Mouse (Mus musculus): ENCODE results near the gene Lrrtm4.

Lrrtm4 gene

DNA sequence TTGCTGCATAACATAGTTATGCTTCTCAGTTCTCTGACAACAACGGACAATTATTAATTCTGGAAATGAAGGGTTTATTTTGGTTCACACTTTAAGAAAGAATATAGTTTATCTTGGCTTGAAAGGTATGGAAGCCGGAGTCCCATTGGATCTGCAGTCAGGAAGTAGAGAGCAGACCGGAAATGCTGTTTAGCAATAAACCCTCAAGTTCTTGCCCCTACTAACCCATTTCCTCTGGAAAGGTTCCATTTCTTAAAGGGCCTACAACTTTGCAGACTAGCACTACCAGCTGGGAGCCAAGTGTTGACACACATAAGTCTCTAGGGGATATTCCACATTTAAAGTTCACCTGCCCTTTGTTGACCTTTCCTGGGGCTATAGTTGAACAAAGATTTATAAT is 309.7 kb downstream of the Lrrtm4 start:
- no peak for DNase-seq (ENCODE audit: low read depth)

DNA sequence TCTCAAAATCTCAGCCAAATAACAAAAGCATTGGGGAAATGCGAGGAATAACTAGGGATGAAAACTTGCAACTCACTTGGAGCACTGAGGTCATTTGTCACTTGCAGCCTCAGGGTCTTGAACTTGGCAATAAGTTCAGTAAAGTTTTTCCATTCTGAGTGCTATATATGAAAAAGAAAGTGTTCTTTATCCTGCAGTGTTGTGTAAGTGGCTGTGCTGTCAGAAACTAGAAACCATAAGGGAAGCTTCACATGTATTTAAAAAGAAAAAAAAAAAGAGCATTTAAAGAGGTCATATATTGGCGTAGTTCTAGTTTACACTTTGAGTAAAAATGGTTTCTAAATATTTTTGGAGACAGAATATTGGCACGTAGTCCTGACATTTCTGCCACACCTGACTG is 313.1 kb downstream of the Lrrtm4 start:
- DNase-seq (ENCODE audit: low read depth) = no peak

DNA sequence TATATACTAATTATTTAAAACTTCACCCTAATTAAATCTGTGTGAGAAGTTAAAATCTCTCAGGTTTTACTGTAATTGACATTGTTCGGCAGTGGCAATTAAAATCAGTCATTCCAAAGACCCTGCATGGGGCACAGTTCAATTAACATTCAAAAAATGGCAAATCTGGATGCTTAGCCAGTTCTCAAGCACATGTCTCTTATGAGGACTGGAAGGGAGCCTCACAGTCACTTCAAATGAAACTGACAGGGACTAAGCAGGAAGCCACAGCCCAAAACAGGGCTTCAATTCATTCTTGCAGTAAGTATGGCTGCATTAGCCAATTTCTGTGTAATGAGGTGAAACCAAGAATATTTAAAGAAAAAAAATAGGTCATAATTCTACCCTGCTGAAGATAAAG is 333.6 kb downstream of the Lrrtm4 start:
- no peak for DNase-seq (ENCODE audit: low read depth)

DNA sequence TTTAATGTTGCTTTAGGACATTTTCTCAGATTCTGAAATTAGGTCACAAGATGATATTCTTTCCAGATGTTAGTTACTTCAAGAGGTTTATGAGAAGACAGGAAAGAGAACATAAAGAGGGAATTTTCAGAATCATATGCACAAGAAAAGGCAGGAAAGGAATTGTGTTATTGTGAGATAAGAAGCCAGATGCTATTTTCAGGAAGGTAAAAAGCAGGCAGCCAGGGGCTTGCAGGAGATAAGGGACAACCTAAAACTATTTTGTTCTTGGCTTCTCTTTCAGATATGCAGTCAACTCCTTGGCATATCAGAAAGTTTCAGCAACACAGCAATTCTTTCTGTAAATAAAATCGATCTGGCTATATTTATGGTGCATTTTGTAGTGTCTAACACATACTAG is 338.4 kb downstream of the Lrrtm4 start:
- no peak for DNase-seq (ENCODE audit: low read depth)

DNA sequence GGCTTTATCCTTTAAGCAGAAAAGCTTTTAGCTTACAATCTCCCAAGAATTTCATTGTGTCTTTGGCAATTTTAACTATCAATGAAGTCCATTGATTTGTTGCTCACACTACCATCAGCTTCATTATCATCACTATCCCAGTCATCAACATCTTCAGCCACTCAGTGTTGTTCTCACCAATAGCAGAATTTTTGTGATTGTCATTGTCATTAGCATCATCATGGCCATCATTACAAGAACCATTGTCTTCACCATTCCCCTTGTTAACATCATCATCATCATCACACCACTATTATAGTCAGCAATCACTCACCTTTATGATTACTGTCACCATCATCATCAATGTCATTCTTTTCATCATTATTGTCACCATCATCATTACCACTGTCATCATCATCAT is 344.9 kb downstream of the Lrrtm4 start:
- DNase-seq (ENCODE audit: low read depth) = no peak

DNA sequence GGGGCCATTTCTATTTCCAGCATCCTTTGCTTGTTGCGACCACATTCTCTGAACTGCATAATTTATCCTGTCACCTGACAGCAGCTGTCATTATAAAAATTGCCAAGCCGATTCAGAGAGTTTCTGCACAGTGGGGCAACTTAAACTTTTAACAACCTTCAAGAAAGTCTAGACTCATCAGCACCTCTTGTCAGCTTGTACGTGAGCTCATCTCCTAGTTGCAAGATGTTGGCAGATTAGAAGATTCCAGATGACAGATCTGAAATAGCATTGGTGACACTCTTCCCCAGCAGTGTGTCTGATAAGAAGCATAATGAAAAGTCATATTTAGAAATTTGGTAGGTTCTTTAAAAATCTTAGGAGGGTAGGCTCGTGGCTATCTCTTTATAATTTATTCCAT is 347.9 kb downstream of the Lrrtm4 start:
- no peak for DNase-seq (ENCODE audit: low read depth)

DNA sequence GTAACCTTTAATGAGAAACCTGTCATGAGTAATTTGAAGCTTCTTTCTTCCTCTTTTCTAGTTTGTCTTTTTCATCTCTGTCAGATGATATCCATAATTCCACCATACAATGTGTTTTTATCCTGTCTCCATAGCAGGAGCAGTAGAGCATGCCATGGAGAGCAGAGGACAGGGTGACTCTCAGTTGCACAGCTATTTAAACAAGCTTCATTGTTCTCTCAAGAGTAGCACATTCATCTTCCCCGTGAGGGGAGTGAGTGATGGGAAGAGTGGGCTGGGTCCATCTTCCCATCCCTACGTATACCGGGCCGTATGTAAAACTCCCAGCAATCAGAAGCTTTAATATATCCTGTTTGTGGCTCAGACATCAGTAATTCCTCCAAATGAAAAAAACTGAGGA is 370.9 kb downstream of the Lrrtm4 start:
- DNase-seq (ENCODE audit: low read depth) = no peak

DNA sequence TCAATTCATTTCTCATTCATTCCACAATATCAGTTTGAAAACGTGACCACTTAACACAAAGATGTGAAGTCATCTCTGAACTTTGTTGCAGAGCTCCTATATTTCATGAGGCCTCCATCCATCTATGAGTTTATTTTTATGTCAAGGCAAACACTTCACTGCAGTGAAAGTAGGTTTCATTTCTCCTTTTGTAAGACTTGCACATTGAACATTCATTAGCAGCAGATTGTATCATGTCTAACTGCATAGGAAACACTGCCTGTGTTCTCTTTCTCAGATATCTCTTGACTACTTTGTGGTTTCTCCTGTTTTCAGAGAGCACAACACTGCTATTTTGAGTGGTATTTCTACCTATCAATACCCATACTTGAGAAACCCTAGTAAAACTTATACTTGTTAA is 388.1 kb downstream of the Lrrtm4 start:
- no peak for DNase-seq (ENCODE audit: low read depth)

DNA sequence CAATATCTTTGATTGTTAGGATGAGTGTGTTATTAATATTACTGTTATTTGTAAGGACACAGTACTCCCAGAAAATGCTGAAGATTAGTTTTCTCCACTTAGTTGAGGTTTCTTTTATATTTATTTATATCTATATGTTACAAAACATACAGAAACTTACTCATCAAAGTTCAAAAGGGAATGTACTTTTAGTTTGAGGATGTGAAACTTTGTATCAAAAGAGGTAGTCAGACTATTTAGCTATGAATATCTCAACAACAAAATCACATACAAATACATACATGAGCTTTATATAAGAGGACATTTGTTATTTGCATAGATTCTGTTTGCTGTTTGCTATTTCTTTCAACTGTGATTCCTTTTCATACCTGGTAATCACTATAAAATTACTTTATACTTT is 421.5 kb downstream of the Lrrtm4 start:
- DNase-seq (ENCODE audit: low read depth) = no peak

DNA sequence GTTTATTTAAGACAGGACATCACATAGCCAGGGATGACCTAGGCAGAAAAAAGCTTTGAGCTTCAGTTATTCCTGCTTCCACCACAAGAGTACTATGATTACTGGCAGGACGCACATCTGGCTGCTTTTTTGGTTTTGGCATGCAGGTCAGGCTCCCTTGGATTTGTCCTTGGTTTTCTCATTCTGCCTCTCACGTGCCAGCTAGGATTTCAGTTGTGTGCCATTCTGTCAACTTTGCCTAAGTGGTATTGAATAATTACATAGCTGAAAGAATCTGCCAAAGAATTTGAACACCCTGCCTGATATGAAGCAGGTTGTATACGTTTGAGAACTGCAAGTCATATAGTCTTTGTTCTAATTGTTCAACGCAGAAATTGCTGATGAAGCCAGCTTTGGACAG is 451.9 kb downstream of the Lrrtm4 start:
- no peak for DNase-seq (ENCODE audit: low read depth)

DNA sequence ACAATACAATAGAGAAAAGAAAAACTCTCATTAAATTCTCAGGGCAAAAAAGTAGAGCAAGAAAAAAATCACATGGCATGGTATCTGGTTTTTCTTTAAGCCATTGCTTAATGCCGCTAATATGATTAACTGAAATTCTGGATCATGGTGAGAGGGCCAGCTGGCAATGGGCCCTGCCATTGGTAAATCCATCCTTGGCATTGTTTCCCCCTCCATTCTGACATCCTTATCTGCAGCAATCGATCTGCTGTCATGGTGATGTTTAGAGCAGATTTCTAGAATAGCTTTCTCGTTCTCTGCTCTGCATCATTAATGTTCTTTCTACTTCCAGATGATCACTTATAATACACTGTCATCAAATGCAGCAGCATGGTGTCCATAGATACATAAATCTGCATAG is 457.5 kb downstream of the Lrrtm4 start:
- no peak for DNase-seq (ENCODE audit: low read depth)

DNA sequence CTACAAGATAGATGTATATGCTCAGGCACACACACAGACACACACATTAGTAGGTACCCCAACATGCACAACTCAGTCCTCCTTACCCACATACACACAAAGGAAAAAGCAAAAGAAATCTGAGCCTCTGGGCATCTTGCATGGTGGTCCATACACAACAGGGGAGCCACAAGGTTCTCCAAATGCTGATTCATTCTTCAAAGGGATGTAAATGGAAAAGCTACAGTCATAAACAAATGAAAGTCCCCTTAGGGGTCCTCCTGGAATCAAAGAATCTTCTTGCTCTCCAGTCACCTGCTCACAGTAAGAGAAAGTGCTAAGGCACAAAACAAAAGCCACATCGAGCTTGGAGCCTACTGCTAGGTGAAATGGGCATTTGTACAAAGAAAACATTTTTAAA is 526.3 kb downstream of the Lrrtm4 start:
- no peak for DNase-seq (ENCODE audit: low read depth)

DNA sequence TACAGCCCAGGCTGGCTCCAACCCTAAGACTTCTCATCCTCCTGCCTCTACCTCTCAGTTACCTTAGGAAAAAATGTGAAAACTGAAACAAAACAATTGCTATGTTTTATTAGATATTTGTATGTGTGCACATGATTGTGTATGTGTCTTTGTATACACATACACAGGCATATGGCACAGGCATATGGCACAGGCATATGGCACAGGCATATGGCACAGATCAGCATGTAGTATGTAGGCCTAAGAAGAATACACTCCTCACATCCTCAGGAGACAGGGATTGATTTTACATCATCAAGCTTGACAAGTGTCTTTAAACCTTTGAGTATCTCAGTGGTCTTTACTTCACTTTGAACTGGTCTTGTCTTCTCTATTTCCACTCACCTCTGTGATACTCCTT is 531.2 kb downstream of the Lrrtm4 start:
- no peak for DNase-seq (ENCODE audit: low read depth)

DNA sequence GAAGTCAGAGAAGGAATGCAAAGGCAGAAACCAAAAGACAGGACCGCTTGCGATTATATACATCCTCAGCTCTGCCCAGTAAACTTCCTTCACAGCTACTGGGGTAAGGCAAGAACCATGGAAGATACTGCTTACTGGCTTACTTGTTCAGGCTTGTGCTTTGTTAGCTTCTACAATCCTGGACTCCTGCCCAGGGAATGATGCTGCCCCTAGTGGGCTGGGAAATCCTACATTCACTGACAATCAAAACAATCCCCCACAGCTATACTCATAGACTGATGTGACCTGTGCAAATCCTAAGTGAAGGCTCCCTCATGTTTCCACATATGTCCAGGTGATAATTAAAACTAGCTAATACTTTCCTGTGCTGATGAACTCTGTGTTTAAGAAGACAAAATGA is 534.7 kb downstream of the Lrrtm4 start:
- DNase-seq (ENCODE audit: low read depth) = no peak

DNA sequence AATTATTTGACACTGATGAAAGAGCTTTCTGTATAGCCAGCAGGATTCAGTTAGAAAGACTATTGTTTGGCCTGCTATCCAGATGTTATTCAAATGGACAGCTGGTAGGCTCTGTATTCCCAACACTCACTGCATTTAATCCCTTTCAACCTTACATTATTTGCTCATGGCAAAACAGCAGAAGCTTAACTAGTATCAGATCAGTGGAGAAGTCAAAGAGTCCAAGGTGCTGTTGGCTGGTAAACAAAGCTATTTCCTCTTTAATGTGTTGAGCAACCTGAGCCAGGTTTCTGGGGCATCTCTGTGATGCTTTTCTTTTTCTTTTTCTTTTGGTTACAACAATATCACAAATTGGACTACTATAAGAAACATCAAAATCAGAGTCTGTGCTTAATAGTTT is 536.3 kb downstream of the Lrrtm4 start:
- DNase-seq (ENCODE audit: low read depth) = no peak

DNA sequence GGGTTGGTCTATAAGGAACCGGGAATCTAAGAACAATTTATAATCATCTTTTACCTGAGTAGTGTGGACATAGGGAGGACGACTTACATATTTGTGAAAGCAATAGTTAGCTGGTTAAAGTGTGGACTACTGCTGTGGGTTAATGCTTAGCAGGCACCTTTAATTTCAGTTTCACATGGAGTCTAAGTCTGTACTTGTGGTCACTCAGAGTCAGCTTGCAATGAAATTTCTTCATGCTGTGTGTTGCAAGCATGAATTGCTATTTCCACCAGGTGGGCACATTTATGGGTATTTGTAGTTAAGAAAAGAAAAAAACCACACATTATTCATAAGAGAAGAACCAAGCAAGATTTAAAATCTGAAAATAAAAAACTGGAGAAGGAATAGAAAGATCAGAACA is 558.5 kb downstream of the Lrrtm4 start:
- no peak for DNase-seq (ENCODE audit: low read depth)

DNA sequence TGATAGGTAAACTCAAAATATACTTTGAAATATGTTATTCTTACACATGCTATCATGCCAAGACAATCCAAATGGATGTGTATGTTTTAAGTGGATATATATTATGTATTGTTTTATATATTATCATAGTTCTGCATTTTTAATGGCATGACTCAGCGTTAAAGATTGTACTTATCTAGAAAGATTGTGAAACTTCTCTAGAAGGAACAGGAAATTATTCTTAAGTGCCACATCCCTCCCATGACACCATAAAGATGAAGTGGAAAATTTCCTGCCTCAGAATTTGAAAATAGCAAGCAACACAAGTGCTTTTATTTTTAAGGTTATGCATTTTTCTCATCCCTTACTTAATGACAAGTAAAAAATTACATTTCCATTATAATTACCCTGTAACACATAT is 563.5 kb downstream of the Lrrtm4 start:
- no peak for DNase-seq (ENCODE audit: low read depth)

DNA sequence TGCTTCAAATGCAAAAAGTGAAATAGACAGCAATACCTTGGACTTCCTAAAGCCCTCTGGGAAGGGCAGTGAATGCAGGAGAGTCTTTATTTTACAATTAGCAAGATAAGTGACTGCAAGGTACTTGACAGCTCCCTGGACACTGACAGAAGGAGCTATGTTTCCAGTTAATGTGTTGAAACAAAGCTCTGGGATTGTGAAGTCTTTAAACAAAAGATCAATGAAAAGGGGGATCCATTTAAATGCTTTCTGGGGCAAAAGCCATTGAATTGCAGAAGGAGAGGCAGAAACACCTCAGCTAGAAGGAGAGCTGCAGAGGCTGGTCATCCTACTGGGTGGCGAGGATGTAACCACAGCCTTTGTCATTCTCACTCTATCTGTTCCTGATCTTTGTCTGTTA is 571.1 kb downstream of the Lrrtm4 start:
- DNase-seq (ENCODE audit: low read depth) = no peak

DNA sequence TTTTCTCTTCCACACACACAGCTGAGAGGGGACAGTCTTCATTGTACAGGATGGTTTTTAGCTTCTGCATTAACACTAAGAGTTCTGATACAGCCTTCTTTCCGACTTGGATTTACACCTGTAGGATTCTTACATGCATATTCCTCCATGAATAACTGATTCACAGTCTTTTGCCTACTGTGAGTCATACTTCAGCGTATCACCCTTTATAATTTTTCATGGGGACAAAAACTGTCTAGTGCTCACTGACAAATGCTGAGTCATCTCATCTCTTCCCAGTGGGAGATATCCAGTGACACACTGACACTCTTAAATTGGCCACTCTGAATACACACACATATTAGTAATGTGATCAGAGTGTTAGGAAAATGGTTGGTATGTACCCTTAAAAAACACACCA is 600.8 kb downstream of the Lrrtm4 start:
- no peak for DNase-seq (ENCODE audit: low read depth)

DNA sequence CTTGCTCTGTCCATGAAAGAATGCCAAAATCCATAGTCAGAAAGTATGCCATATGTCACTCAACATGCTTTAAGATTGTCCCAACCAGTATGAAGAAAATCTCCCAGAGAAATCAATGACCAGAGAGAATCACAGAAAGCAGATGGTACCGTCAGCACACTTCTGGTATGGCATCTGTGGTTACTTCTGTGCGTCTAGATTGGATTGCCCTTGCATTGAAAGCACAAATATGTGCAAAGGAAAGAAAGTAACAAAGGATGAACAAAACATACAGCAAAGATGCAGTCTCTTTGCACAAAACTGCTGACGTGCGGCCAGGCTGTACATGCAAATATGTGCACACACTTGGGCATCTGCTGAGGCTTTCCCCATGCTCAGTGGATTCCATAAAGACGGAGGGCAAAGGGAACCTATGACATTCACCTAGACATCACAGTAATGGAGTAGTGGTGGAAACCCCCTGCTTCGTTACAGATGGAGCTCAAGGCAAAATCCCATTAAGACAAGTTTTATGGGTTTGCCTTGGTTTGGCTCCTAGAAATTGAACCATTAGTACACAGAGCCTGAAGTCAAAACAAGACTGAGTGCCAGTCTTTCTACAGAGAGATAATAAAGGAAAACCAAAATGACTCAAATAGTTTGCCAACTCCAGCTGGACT is 604.1 kb downstream of the Lrrtm4 start:
- no peak for DNase-seq (ENCODE audit: low read depth)

DNA sequence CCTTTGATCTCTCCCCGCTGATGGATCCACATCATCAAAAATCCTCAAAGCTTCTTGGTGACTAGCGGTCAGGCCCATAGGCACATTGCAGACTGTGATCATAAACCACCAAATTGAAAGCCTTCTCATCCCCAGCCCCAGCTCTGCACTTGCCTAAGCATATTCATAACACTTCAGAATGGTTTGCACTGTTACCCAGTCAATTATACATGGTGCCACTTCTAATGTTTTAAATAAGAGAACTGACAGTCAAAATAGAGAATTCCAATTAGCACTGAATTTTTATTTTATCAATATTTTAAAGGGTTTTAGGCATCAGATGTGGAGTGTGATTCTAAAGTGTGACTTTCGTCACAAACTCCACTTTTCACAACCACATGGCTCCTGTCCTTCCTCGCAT is 606.8 kb downstream of the Lrrtm4 start:
- no peak for DNase-seq (ENCODE audit: low read depth)

DNA sequence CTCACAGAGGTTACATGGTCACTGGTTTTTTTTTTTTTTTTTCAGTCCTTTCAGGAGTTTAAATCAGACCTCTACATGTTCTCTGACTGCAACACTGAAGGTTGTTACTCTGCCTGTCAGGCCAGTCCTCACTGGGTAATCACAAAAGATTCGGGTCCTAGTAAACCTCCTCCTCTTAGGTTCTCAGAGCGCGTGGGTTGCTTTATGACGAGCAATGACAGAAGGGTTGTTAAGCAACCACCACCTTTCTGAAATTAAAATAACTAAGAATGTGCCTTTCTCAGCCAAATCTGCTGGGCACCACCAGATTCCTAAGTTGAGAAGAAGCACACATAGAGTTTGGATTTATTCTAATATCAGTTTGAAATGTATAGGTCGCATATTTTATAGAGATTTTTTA is 644.1 kb downstream of the Lrrtm4 start:
- DNase-seq (ENCODE audit: low read depth) = no peak

DNA sequence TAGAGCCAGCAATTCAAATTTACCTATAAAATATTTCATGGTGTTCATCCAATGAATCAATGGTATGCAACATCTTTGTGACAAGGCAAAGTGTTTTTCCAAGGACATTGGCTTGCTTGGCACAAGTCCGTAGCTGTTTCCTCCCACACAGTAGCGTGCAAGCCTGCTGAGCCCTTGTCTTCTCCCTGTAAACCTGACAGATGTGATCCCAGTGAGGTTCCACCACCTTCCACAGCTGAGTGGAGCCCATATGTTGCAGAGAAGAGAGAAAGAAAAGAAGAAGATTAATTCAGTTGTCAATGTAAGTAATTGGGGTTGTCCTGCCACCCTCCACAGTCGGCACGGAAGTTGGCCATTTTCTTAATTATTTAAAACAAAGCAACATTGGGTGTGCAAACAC is 645.4 kb downstream of the Lrrtm4 start:
- DNase-seq (ENCODE audit: low read depth) = no peak

DNA sequence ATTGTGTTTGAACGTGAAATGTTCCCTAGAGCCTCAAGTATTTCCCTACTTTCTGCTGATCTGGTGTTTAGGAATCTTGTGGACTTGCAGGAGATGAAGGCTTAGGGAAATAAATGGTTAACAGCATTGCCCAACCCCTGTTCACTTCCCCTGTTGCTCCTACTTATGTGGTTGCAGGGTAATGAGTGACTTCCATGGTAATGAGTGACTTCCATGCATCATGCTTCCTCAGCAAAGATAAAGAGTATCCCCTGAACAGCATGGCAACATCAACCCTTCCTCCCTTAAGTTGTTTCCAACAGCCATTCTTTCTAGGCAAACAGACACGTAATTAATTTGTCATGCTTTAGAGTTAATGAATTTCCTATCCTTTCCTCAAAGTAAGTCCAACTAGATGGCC is 685.5 kb downstream of the Lrrtm4 start:
- DNase-seq (ENCODE audit: low read depth) = no peak

DNA sequence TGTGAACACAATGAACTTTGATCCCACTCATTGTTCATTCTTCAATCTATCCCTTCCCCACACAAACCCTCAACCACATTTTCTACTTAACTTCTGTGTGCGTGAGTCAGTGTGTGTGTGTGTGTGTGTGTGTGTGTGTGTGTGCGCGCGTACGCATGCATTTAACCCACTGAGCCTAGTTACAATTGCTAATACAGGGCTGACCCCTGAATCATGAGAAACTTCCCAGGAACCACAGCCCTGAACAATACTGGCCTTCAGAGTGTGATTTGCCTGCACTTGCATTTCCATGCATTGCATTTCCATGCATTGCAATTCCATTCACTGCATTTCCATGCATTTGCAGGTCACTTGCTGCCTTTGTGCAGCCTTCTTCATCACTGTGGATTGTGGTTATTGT is 701.8 kb downstream of the Lrrtm4 start:
- DNase-seq (ENCODE audit: low read depth) = no peak

Measured in induced T-regulatory cell, adult 2 months (primary cell).